Mouse (Mus musculus) testis, adult 2 months (tissue): Measurements from ENCODE around the gene Tspan5. TPM values are rescaled to one million over a fixed set of nuclear protein-coding genes. Genes with fewer than 3 reads are reported as not detected.

Experiments used
- H3K27ac ChIP-seq: fragments of 200-500 bp; 2 replicates; pipeline ENCODE4 v1.5.1; 2012; ENCODE audit warnings: low read depth, low read length; ENCODE audit not compliant: control insufficient read depth, insufficient read depth
- H3K27me3 ChIP-seq: fragments of 200-500 bp; 2 replicates; pipeline ENCODE4 v1.6.1; 2012; ENCODE audit warnings: mild to moderate bottlenecking, low read length, moderate library complexity; ENCODE audit not compliant: control insufficient read depth, insufficient read depth
- H3K36me3 ChIP-seq: fragments of 200-500 bp; 2 replicates; pipeline ENCODE4 v1.6.1; 2012; ENCODE audit warnings: mild to moderate bottlenecking, low read length; ENCODE audit not compliant: control insufficient read depth, insufficient read depth
- H3K4me1 ChIP-seq: fragments of 200-500 bp; 2 replicates; pipeline ENCODE4 v1.6.1; 2012; ENCODE audit warnings: low read length; ENCODE audit not compliant: control insufficient read depth, insufficient read depth
- H3K4me3 ChIP-seq: fragments of 200-500 bp; 2 replicates; pipeline ENCODE4 v1.5.1; 2012; ENCODE audit warnings: low read depth, mild to moderate bottlenecking, low read length, moderate library complexity, mixed read lengths; ENCODE audit not compliant: control insufficient read depth
- CTCF ChIP-seq: fragments of 200-500 bp; IDR thresholded peaks from 2 replicates; pipeline ENCODE4 v1.5.1; 2012; ENCODE audit warnings: low read depth, mild to moderate bottlenecking, inconsistent platforms, low read length, moderate library complexity; ENCODE audit not compliant: control insufficient read depth, insufficient read depth, insufficient replicate concordance
- POLR2A ChIP-seq: fragments of 200-500 bp; IDR thresholded peaks from 2 replicates; pipeline ENCODE4 v1.6.1; 2012; ENCODE audit warnings: low read depth, mild to moderate bottlenecking, inconsistent platforms, low read length, moderate library complexity; ENCODE audit not compliant: control insufficient read depth
- polyA plus RNA-seq: library from polyadenylated mRNA; depleted of rRNA; stranded (reverse); fragments of >200 nt; gene quantifications from 2 replicates; pipeline ENCODE4 v1.2.3, GENCODE M21; 2012

The Tspan5 gene
- polyA plus RNA-seq, 1 experiment = 27.9 TPM

GRCm38 (mm10) chr3:138839656-138840055, 97.7 kb downstream of the Tspan5 start:
- H3K4me1 ChIP-seq = peaks cover 3% of the 10 kb centered on the region
- H3K4me3 ChIP-seq = no peak overlapping the region
- no peaks in the 10 kb centered on the region for H3K27me3 ChIP-seq
- no peak for TF ChIP-seq POLR2A
- TF ChIP-seq CTCF = no peak
- H3K36me3 ChIP-seq = no peaks in the 10 kb centered on the region
- no peak overlapping the region for H3K27ac ChIP-seq

- H3K4me3 ChIP-seq = no peak overlapping the region
- H3K36me3 ChIP-seq = no peaks in the 10 kb centered on the region
- no peaks in the 10 kb centered on the region for H3K27me3 ChIP-seq
- H3K4me1 ChIP-seq = peaks cover 3% of the 10 kb centered on the region
- no peak for TF ChIP-seq CTCF
- TF ChIP-seq POLR2A = no peak
- H3K27ac ChIP-seq = no peak overlapping the region
These were observed 99.3 kb downstream of the Tspan5 start for GRCm38 (mm10) chr3:138841288-138841687.

GRCm38 (mm10) chr3:138843180-138843579, 101.2 kb downstream of the Tspan5 start:
- Histone ChIP-seq H3K36me3 (no peaks in the 10 kb centered on the region), H3K27ac (no peak overlapping the region), H3K4me3 (no peak overlapping the region), H3K4me1 (no peaks in the 10 kb centered on the region; the same call in none of the 2 replicates), H3K27me3 (no peaks in the 10 kb centered on the region)
- no peak for TF ChIP-seq POLR2A
- no peak for TF ChIP-seq CTCF

- Histone ChIP-seq H3K4me3 (no peak overlapping the region; the same call in 1 of the 2 replicates), H3K4me1 (no peaks in the 10 kb centered on the region; the same call in none of the 2 replicates), H3K27me3 (no peaks in the 10 kb centered on the region), H3K36me3 (no peaks in the 10 kb centered on the region), H3K27ac (no peak overlapping the region)
- TF ChIP-seq CTCF (no peak), POLR2A (no peak)
These were observed 101.6 kb downstream of the Tspan5 start for GRCm38 (mm10) chr3:138843641-138844040.

- Histone ChIP-seq H3K36me3 (no peaks in the 10 kb centered on the region), H3K4me3 (no peak overlapping the region), H3K27ac (no peak overlapping the region), H3K27me3 (no peaks in the 10 kb centered on the region), H3K4me1 (no peaks in the 10 kb centered on the region)
- TF ChIP-seq CTCF = no peak
- no peak for TF ChIP-seq POLR2A
These were observed 103.8 kb downstream of the Tspan5 start for GRCm38 (mm10) chr3:138845820-138846219.

- Histone ChIP-seq H3K4me1 (no peaks in the 10 kb centered on the region; the same call in 1 of the 2 replicates), H3K27me3 (no peaks in the 10 kb centered on the region), H3K36me3 (no peaks in the 10 kb centered on the region), H3K27ac (no peak overlapping the region), H3K4me3 (no peak overlapping the region)
- no peak for TF ChIP-seq CTCF
- no peak for TF ChIP-seq POLR2A
These were observed 105.8 kb downstream of the Tspan5 start for GRCm38 (mm10) chr3:138847809-138848208.

GRCm38 (mm10) chr3:138849755-138850301, 107.8 kb downstream of the Tspan5 start:
- Histone ChIP-seq H3K4me1 (no peaks in the 10 kb centered on the region; the same call in 1 of the 2 replicates), H3K27ac (no peak overlapping the region), H3K27me3 (no peaks in the 10 kb centered on the region), H3K4me3 (no peak overlapping the region), H3K36me3 (no peaks in the 10 kb centered on the region)
- TF ChIP-seq CTCF (no peak), POLR2A (no peak)
